Mouse (Mus musculus) right cerebral cortex, postnatal 25 days (tissue): ENCODE measurements around the gene Zmiz1.

Experiments
- DNase-seq: peaks from one replicate; pipeline ENCODE4 v3.0.0; 2022

Zmiz1 gene

DNA sequence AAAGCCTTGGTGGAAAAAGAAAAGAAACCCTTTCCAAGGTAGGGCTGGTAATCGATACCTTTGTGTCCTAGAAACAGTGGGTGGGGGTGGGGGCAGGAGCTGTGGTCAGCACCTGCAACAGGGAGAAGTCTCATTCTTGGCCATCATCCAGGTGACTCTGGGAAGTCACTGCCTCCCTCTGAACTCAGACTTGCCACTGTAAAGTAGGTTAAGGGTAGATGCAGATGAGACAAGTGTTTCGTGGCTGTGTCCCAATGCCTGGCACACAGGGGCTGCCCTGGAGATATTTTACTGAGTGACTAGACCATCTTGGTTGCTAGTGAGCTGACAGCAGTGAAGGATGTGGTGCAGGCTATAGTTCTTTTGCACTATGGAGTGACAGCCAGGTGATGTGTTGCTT, 79.5 kb downstream of the Zmiz1 start:
- DNase-seq = no peak

GRCm38 (mm10) chr14:25539493-25540116, 80.6 kb downstream of the Zmiz1 start:
- no peak for DNase-seq

DNA sequence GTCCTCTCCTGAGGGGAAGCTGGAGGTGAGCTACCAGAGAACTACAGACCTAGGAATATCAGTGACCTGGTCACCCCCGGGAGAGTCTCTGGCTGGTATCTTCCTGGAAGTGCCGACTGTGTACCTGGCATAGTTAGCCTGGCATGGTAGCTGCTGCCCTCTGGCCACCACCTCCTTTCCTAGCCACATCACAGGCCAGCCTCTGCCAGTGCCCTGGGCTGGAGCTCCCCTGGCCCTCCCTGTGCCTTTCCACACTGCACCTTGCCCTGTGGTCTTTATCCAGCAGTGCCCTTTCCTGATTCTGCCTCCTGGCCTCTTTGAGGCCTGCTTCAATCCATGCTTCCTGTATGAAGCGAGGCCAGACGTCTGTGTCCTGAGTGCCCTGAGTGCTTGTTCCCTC, 81.2 kb downstream of the Zmiz1 start:
- DNase-seq = no peak

DNA sequence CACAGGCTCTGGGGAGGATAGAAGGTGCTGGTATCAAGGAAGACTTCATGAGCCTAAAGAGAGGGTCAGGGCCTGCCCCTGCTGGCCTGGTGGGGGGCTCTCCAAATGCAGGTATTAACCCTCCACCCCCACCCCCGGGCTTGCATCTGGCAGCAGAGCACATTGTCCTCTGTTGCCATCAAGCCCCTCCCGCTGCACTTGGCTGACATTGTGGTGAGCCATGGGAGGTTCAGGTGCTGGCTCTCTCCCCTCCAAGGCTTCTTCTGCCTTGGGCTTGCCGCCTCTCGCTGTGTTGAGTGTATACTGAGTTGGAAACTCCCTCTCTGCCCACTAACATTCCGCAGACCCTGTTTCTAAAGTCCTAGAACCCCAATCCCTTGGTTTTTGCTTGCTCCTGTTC, 82.2 kb downstream of the Zmiz1 start:
- no peak for DNase-seq

- DNase-seq = no peak
Measured at GRCm38 (mm10) chr14:25543098-25543497, 84.1 kb downstream of the Zmiz1 start.

GRCm38 (mm10) chr14:25543927-25544326, 84.9 kb downstream of the Zmiz1 start:
- no peak for DNase-seq

- no peak for DNase-seq
Measured at GRCm38 (mm10) chr14:25546852-25547621, 88.1 kb downstream of the Zmiz1 start.

DNA sequence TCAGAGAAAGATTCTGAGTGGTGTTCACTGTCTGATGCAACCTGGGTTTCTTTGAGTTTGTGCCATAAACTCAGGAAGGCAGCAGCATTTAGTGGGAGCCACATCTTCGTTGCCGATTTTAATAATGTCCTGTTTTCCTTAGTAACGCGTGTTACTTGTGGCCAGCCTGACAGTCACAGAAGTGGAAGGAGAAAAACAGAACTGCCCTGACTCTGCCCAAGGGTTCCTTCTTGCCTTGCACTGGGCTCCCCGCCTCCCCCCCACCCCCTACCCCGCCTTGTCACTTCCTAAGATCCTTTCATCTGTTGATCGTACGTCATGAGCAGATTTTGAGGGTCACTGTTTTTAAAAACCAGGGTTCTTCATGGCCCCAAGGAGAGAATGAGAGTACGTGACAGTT, 88.9 kb downstream of the Zmiz1 start:
- DNase-seq = no peak

DNA sequence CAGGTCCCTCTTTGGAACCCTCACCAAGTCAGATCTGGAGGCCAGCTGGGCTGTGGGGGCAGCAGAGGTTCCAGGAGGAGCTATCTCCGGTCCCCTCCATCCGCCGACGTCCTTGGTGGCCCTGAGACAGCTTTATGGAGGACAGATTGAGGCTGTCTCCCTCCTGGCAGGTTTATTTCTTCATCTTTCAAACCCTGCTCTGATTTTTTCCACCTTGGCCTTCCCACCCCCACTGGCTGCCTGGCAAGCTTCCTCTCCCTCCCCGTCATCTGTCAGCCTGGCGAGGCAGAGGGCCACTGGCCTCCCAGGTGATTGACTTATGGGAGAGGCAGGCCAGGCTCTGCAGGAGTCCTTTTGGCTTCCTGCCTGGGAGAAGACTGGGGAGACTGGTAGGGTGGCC, 89.7 kb downstream of the Zmiz1 start:
- DNase-seq = no peak

DNA sequence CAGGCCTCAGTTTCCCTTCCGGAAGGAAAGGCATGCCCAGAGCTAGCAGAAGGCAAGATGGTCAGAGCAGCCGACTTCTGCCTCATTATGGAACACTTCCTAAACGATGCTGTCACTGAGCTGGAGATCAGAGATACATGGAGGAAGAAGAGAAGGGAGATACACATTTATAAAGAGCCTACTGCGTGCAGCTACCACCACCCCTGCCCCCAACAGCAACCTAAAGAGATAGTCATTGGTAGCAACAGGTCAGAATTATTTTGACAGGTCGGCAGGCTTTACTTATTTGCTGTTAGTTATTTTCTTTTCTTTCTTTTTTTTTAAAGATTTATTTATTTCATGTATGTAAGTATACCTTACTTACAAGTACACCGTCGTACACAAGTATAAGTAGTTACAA, 90.1 kb downstream of the Zmiz1 start:
- no peak for DNase-seq

DNA sequence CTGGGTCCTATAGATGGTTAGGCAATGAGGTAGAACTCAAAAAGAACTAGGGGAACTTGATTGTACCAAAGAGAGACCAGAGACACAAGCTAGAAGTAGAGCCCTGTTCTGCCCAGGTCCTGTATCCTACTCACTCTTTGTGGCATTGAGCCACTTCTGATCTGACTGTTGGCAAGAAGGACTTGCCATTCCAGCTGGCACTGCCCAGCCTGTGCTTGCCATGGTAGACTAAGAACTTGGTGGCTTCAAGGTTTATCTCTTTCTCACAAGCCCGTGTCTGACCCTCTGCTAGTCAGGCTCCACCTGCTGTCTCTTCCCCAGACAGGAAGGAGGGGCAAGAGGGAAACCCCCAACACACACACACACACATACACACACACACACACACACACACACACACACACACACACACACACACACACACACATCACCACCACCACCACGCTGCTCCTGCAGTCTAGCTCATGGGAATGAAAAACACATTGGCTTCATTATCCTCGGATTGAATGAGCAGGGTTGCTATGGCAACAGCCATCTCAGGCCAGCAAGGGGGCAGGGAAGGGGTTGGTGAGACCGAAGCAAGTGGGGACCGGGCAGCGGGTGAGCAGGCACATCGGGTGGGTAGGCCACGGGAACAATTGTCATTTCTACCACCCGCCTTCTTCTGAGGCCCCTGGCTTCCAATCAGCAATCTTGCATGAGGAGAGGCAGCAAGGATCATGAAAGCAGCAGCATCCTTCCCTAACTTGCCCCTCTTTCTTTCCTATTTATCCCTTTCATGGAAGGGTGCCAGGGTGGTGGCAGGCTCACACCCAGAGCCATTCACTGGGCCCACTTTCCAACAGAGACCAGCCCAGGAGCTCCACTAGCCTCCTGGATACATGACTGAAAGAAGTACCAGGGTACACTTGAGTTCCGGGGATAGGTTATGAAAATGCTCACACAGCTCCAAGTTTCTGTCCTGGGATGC, 91.2 kb downstream of the Zmiz1 start:
- peak; percentile 64 for DNase-seq

DNA sequence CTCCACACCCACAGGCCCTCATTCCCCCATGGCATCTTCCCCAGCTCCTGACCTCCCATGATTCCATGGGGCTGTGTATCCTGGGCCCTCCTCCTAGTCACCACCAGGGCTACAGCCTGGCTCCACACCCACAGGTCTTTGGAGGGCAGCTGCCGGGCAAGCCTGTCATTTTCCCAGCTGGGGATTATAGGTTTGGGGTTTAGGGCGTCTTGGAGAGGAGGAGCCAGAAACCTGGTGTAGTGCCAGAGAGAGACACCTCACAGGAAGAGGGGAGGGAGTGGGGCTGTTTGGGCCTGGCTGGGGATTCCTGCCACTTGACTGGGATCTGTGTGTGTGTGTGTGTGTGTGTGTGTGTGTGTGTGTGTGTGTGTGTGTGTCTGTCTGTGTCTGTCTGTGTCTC, 92.7 kb downstream of the Zmiz1 start:
- no peak for DNase-seq

DNA sequence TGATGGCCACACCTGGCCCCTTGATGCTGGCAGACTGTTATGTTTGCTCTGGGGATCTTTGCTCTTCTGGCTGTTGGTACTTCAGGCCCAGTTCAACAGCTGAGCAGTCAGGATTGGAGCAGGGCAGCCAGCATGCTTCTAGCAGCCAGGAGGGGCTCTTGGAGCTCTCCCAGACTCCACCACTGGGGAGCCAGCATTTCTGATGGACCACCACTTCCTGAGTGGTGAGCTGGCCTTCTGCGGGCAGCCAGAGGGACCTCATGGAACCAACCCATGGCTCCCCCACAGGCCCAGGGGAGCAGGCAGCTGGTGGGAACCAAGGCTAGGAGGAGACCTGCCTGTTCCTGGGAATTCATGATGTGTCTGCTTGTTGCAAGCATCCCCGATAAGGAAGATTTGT, 94.4 kb downstream of the Zmiz1 start:
- no peak for DNase-seq

DNA sequence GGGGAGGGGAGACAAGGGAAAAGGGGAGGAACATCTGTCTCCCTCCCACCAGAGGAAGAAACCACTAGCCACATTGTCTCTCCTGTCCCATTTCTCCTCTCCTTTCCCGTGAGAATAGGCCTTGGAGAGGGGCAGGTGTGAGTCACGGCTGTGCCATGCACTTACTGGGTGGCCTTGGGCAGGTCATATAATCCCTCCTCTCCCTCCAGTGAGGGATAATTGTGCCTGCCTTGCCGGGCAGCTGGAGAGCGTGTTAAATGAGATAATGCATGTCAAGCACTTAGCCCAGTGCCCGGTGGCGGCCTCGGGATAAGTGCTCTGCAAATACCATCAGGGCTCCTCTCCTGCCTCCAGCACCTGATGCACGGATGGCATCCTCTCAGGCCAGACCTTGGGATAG, 95.8 kb downstream of the Zmiz1 start:
- no peak for DNase-seq

DNA sequence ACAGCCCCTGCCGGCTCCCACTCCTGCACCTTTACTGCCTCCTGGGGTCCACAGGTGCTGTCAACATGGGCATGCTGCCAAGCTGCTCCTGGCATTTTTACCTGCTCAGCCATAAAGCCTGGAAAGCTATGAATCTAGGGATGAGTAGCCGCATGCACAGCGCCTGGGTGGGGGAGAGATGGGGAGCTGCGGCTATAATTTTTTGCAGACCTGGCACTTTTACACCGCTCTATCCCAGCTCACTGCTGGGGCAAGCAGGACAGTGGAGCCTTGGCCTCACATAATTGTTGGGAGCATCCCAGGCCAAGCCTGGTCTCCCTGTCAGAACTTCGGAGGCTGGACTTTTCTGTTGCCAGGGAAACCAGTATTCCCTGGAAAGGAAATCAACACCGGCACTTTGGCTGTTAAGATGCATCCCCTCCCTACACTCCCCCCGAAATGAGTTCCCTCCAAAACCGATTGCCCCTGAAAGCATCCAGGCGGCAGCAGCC, 96.4 kb downstream of the Zmiz1 start:
- DNase-seq = no peak

GRCm38 (mm10) chr14:25555848-25556247, 96.9 kb downstream of the Zmiz1 start:
- DNase-seq = no peak

DNA sequence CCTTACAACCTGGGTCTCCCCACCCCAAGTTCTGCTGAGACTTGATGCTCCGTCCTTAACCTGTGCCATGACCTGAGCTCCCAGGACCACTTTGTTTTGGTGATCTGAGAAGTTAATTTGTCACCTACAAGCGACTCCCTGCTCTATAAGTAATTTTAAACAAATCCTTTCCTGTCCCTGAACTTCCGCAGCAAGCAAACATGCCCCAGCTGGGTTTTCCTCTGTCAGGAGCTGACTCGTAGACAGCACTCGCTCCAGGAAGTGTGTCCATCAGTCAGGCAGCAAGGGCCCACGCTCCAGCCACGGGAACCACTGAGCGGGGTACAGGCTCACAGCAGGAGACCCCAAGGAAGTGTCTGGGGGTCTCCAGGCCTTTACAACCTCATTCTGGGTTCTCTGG, 98.0 kb downstream of the Zmiz1 start:
- DNase-seq = no peak

GRCm38 (mm10) chr14:25558479-25558878, 99.5 kb downstream of the Zmiz1 start:
- no peak for DNase-seq

- no peak for DNase-seq
Measured at GRCm38 (mm10) chr14:25559907-25560306, 100.9 kb downstream of the Zmiz1 start.

GRCm38 (mm10) chr14:25560841-25561240, 101.9 kb downstream of the Zmiz1 start:
- DNase-seq = no peak

DNA sequence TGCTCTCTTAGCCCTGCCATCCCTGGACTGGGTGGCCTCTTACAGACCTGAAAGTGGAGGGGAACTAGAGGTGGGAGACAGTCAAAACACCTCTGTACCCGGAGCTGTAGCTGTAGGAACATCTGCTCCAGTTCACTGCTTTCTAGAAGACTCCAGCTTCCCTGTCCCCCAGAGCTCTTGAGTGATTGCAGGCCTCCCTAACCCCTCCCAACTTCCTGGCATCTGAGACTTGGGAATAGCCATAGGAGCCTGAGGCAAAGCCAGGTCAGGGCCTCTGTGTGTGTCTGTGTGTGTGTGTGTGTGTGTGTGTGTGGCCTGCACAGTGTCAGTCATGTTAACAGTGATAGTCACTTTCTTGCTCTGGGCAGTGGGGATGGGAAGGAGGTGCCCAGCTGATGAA, 102.7 kb downstream of the Zmiz1 start:
- no peak for DNase-seq

GRCm38 (mm10) chr14:25562447-25562846, 103.5 kb downstream of the Zmiz1 start:
- no peak for DNase-seq

DNA sequence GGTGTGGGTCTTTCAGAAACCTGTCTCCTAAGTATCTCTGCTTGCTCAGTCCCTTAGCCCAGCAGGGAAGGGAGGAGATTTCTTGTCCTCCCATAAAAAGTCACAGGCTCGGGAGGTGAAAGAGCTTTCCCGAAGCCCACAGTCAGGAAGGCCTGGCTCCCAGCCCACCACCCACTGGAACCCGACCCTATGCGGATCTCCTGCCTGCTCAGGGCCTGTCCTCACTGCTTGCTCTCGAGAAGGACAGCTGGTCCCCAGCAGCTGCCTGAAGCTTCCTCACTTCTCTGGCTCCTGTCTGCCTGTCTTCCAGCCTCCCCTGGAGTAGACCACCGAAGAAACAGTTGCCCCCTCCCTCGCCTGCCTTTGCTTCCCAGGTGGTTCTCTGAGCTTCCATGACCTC, 103.9 kb downstream of the Zmiz1 start:
- DNase-seq = no peak
